Mouse (Mus musculus): Measurements from ENCODE around the gene B130006D01Rik. TPM values are rescaled to one million over a fixed set of nuclear protein-coding genes. Genes with fewer than 3 reads are reported as not detected.
A peak's percentile ranks its signal among the peaks of the same experiment; 100 is the strongest.

The B130006D01Rik gene
- polyA plus RNA-seq (2012) = not detected in 2 replicates

- TF ChIP-seq GATA1 (IDR thresholded peaks at IDR 0.05; ENCODE audit: low read length) = no peak
Measured at GRCm38 (mm10) chr11:95723287-95723686, at the start of gene B130006D01Rik. TSS of gene B130006D01Rik (plus strand) at chr11:95723587.

GRCm38 (mm10) chr11:95675498-95675897 lies 47.9 kb upstream of the B130006D01Rik start:
- TF ChIP-seq GATA1 (IDR thresholded peaks at IDR 0.05; ENCODE audit: low read length) = no peak

DNA sequence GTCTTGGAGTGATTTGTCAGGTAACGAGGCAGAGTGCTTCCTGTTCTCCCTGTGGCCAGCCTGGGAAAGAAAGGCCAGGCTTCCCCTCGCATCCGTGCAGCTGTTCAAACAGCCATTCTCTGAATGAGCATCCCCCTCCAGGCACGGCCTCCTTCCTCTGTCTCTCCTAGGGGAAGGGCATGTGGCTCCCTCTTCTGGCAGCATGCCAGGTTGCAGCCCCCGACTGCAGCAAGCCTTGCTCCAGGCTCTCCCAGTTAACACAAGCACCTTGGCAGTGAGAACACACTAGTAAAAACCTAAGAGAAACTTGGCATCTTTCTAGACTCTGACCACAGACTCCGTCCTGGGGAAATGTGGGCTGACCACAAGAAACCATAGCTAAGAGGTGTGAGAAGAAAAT lies 47.1 kb upstream of the B130006D01Rik start:
- TF ChIP-seq GATA1 (IDR thresholded peaks at IDR 0.05; ENCODE audit: low read length) = no peak

DNA sequence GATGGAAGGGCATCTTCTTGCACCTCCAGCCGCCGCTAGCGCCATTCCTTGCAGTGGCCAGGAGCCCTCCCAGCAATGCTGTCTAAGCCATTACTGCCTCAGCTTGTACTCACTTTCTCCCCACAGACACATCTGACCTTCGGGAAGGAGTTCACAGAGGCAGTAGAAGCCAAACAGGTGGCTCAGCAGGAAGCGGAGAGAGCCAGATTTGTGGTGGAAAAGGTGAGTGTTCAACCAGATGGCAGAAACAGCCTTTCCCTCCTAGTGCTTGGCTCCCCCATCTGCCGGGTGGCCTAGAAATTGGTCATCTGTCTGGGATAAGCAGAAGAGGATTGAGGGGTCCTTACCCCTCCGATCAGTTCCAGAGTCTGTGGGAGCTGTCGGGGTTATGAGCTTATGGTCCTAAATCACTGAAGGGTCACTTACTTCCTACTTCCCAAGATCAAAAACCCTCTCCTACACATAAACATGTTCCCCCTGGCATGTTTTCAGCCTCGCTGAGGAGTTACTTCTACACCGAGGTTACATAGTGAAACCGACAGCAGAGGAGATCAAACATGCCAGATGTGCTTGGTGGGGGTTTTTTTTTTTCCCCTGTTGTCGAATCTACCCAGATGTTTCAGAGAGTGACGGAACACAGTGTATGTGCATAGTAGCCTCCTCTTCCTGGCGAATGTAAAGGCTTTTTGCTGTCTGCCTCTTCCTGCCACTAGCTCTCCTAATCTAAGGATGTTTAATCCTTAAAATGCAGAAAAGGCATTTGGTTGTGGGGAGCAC lies 45.3 kb upstream of the B130006D01Rik start:
- TF ChIP-seq GATA1 (IDR thresholded peaks at IDR 0.05; ENCODE audit: low read length) = no peak

DNA sequence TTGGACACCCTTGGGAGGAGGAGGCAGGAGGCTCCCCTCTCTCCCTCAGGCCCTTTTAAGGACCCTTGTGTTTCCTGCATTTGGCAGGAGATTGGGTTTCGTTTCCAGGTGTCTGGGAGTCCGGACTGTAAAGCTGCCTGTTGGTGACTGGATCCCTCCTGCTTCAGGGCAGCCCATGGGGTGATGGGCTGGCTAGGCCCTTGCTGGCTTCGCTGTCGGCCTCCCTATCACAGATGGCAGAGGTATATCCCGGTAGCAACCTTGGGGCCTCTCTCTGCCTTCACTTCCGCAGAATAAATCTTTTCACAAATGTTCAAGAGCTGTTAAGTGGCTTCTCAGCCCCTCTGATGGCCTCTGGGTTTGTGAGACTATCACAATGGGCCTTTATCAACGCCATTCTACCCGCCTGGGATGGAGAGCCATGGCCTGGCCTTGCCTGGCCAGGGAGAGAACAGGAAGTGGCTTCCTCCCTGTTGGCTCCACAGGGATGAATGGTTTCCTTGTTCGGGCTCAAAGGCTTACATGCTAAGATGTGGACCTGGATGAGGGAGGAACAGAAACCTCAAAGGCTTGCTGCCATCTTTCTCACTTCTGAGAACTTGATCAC lies 41.3 kb upstream of the B130006D01Rik start:
- no peak for TF ChIP-seq GATA1 (IDR thresholded peaks at IDR 0.05; ENCODE audit: low read length)

GRCm38 (mm10) chr11:95682946-95683345 lies 40.4 kb upstream of the B130006D01Rik start:
- no peak for TF ChIP-seq GATA1 (IDR thresholded peaks at IDR 0.05; ENCODE audit: low read length)

DNA sequence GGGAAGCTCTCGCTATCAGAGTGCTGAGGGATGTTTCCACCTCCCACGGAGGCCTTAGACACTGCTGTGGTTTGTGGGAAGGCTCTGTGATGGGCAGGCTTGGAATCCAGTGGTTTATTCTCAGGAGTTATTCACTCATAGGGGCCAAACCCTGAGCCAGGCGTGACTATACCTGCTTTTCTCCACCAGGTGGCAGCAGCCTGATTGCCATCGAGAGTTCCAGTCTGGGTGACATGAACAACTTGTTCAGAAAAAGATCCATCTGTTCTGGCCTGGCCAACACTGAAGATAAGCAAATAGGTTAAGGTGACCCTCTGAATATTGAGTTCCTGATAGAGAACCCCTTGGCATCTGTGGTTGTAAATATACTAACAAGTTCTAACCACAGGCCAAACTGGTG lies 37.4 kb upstream of the B130006D01Rik start:
- TF ChIP-seq GATA1 (IDR thresholded peaks at IDR 0.05; ENCODE audit: low read length) = peak; percentile 42

DNA sequence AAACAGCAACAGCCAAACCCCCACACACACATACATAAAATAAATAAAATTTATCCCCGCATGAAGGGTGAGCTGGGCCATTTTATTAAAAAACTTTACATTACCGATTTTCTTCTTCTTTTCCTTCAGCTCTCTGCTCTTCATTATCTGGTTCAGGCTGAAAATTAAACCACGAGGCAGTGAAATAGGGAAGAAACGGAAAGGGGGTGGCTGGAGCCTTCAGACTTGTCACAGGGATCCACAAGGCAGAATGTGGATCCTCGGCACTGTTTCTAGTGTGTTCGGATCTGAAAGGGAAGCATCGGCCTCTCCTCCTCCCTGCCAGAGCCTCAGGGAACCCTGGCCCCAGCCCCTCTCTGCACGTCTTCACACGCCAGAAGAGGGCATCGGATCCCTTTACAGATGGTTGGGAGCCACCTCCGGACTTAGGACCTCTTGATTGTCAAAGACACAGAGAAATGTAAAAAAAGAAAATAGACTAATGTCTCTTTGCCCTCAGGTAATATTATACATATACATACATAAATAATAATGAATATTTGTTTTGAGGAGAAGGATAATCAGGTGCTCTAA lies 36.2 kb upstream of the B130006D01Rik start:
- TF ChIP-seq GATA1 (IDR thresholded peaks at IDR 0.05; ENCODE audit: low read length) = no peak

DNA sequence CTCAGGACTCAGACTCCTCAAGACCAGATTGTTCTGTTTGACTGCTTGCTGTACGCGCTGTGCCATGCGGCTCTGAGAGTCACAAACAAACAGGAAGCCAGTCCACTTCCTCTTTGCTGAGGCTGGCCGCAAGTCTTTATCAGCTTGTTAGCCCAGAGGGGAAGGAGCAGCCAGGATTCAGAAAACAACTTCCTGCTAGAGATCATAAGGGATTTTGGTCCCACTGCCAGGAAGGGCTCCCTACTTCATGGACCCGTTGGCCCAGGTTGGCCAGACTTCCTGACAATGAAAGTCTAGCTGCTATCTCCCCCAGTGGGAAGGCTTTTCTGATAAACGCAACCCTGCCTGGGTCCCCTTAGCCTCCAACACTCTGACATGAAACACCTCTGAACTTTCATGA lies 34.9 kb upstream of the B130006D01Rik start:
- TF ChIP-seq GATA1 (IDR thresholded peaks at IDR 0.05; ENCODE audit: low read length) = no peak

DNA sequence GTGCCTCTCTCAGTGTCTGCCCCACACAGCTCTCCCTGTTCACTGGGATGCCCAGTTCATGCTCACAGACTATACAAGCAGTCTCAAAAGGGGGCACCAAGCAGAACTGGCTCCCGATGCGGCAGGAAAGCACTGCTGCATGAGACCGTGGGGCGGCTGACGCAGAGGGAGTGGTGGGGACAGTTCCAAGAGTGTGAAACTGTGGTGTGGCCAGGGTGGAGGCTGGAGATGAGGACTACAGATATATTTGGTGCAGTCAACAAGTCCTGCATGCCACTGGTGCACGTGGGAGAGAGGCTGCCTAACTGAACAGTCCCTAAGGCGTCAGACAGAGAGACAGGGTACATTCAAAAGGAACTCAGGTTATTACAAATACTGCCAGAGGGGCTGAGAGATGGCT lies 34.4 kb upstream of the B130006D01Rik start:
- no peak for TF ChIP-seq GATA1 (IDR thresholded peaks at IDR 0.05; ENCODE audit: low read length)

- TF ChIP-seq GATA1 (IDR thresholded peaks at IDR 0.05; ENCODE audit: low read length) = no peak
Measured at GRCm38 (mm10) chr11:95689544-95689943, 33.8 kb upstream of the B130006D01Rik start.

- TF ChIP-seq GATA1 (IDR thresholded peaks at IDR 0.05; ENCODE audit: low read length) = no peak
Measured at GRCm38 (mm10) chr11:95698541-95698940, 24.8 kb upstream of the B130006D01Rik start.

GRCm38 (mm10) chr11:95700778-95701739 lies 22.3 kb upstream of the B130006D01Rik start:
- peak; percentile 99 for TF ChIP-seq GATA1 (IDR thresholded peaks at IDR 0.05; ENCODE audit: low read length)

DNA sequence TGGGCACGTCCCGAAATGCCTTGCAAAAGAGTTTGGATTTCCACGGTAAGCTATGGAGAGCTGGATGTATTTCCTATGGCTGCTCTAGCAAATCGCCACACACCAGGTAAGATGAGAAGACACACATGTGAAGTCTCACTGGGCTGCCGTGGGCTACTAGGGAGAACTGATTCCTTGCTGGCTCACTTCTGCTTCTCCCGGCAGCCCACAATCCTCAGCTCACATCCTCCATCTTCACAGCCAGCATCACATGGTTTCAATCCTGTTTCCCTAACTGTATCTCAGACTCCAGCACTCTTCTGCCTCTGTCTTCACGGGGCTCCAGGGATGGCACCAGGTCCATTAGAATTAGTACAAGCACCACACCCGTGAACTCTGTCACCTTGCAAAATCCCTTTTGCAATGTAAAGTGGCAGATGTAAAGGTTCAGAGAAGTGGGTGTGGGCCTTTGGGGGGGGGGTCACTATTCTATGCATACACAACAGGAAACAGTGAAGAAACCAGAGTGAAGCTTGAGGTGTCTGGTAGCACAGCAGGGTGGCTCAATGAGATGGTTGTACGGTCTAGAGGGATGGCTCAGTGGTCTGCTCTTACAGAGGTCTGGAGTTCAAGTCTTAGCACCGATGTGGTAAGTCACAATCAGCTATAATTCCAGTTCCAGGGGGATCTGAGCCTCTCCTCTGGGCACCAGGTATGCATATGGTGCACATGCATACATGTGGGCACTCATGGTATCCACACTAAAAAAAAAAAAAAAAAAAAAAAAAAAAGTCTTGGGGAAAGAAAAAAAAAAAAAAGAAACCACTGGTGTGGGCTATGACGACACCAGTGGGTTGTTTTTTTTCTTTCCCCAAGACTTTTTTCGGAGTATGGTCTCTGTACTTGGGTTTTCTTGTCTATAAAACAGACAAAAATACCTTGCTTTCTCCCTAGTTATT lies 19.1 kb upstream of the B130006D01Rik start:
- TF ChIP-seq GATA1 (IDR thresholded peaks at IDR 0.05; ENCODE audit: low read length) = no peak

Measured in G1E-ER4 (cell line).